Mouse (Mus musculus) brain, embryonic 14.5 days (tissue): ENCODE measurements around the gene Hacl1.

ENCODE experiments used
- CTCF ChIP-seq: fragments of 200-500 bp; IDR thresholded peaks from 2 replicates; pipeline ENCODE4 v1.5.1; 2012; ENCODE audit warnings: inconsistent platforms, mild to moderate bottlenecking, moderate library complexity, borderline replicate concordance; ENCODE audit not compliant: insufficient read depth, insufficient read length; ENCODE audit errors: extremely low read depth
- POLR2A ChIP-seq: fragments of 200-500 bp; IDR thresholded peaks from 2 replicates; pipeline ENCODE4 v1.6.1; 2012; ENCODE audit warnings: mild to moderate bottlenecking, inconsistent platforms, borderline replicate concordance; ENCODE audit not compliant: poor library complexity, insufficient read depth, insufficient read length, severe bottlenecking; ENCODE audit errors: extremely low read depth

DNA sequence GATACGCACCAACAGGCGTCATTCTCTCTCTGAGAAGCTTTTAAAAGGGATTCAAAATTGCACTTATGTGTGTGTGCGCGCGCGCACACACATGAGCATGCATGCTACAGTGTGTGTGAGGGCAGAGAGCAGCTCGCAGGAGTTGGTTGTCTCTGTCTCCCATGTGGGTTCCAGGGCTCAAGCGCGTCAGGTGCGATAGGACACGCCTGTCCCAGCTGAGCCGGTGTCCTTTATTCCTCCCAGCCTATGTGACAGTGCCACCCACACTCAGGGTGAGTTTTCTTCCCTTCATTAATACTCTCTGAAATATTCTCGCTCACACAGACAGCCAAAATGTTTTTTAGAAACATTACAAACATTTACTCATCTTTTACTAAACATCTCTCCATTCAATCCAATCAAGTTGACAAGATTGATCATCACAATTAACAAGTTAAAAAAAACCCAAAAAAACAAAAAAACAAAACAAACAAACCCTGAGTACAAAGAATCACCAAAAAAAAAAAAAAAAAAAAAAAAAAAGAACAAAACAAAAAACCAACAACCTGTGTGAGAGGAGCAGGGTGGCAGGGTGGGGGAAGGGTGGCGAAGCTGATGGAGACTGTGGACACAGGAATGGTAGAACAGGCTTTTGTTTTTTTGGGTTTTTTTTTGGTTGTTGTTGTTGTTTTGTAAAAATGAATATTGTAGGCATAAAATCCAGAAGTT, 39.0 kb downstream of the Hacl1 start:
- no peak for TF ChIP-seq CTCF
- TF ChIP-seq POLR2A = no peak
